Mouse (Mus musculus) adrenal gland, adult 10 weeks (tissue): ENCODE data around the gene Olfr875. TPM values are rescaled to one million over a fixed set of nuclear protein-coding genes. Genes with fewer than 3 reads are reported as not detected.

Experiments used
- polyA plus RNA-seq: library from polyadenylated mRNA; stranded (reverse); fragments of 350-450 nt; fragmentation: Illumina TruSeq; extraction: RNeasy Lipid Tissue Mini Kit (QIAGEN cat#74804); gene quantifications from one replicate; pipeline ENCODE4 v1.2.3, GENCODE M21; 2014; ENCODE audit warnings: low read depth, low replicate concordance

Gene Olfr875
- not detected for polyA plus RNA-seq

DNA sequence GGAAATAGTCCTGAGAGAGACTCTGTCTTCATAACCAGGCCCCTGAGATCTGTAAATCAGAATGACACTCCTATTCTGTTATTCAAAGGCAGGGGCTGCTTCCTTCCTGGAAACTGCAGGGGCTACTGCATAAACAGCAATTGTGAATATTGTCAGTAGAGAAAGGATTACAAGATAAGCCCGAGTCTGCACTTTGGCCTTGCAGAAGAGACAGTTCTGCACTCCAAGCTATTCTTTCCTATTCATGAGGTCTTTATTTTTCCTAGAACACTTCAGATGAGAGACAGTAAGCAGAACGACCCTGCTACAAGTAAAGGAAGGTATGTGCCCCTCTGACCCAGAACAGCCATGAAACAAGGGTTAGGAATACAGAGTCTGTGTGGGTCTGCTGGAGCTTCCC lies at the start of gene Olfr875:
Gene Olfr875 (plus strand): TSS at position 99 of the 400 bp plus-strand sequence.

DNA sequence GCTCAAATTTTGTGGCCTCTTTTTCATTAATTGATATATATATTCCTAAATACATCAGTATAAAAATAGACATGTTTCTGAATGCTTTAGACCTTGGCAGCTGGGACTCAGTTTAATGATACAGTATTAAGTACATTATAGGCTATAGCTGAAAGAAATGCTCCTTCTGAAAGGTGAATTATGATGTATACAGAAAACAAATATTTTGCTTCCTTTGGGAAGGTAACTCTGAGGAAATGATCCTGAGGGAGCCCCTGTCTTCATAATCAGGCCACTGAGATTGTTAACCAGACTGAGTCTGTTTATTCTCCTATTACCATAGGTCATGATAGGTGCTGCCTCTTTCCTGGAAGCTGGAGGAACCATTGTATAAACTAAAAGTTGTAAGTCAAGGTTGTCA lies 26.9 kb upstream of the Olfr875 start, which contains the start of gene Olfr874:
Gene Olfr874 (plus strand): TSS at position 301 of the 400 bp plus-strand sequence.

DNA sequence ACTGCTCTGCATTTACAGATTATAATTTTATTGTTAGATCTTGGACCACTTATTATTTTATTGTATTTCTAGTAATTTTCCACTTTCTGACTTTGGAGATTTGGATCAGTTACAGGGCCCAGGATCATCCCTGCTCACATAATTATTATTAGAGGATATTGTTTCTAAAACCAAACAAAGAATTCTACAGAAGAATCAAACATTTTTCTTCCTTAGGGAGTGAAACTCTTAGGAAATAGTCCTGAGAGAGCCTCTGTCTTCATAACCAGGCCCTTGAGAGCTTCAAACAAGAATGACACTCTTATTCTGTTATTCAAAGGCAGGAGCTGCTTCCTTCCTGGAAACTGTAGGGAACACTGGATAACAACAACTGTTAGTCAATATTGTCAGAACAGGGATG lies 31.1 kb downstream of the Olfr875 start, which contains the start of gene Olfr876:
Gene Olfr876 (plus strand): TSS at position 301 of the 400 bp plus-strand sequence.

Other genes starting within 250 kb of the Olfr875 start
- gene Esam, start 243.8 kb upstream of the Olfr875 start, polyA plus RNA-seq, result 6.1 TPM
- 1.9 TPM for gene Vsig2, start 232.6 kb upstream of the Olfr875 start, polyA plus RNA-seq
- not detected for gene Nrgn, start 219.0 kb upstream of the Olfr875 start, polyA plus RNA-seq
- 36.4 TPM for gene Siae, start 216.2 kb upstream of the Olfr875 start, polyA plus RNA-seq
- 20.2 TPM for gene Spa17, start 158.1 kb upstream of the Olfr875 start, polyA plus RNA-seq
- 23.7 TPM for gene Tbrg1, start 114.5 kb upstream of the Olfr875 start, polyA plus RNA-seq
- gene Panx3, start 102.6 kb upstream of the Olfr875 start, polyA plus RNA-seq, result 0.35 TPM
- not detected for gene Olfr160, start 55.6 kb upstream of the Olfr875 start, polyA plus RNA-seq
- gene Olfr874, start 26.8 kb upstream of the Olfr875 start, polyA plus RNA-seq, result not detected
- not detected for gene Olfr876, start 31.2 kb downstream of the Olfr875 start, polyA plus RNA-seq
- gene Olfr877, start 82.4 kb downstream of the Olfr875 start, polyA plus RNA-seq, result 0.87 TPM
- gene Olfr145, start 124.9 kb downstream of the Olfr875 start, polyA plus RNA-seq, result not detected
- not detected for gene Olfr878, start 146.0 kb downstream of the Olfr875 start, polyA plus RNA-seq
- not detected for gene Olfr881, start 220.0 kb downstream of the Olfr875 start, polyA plus RNA-seq